Mouse (Mus musculus) C2C12 (cell line): ENCODE results near the gene Fosb. TPM values are rescaled to one million over a fixed set of nuclear protein-coding genes. Genes with fewer than 3 reads are reported as not detected.
A peak's percentile ranks its signal among the peaks of the same experiment; 100 is the strongest.

Source experiments
- H3K27me3 ChIP-seq: one replicate; pipeline ENCODE4 v1.6.1; 2011; ENCODE audit not compliant: control insufficient read depth, insufficient read depth, insufficient read length
- H3K36me3 ChIP-seq: one replicate; pipeline ENCODE4 v1.6.1; 2011; ENCODE audit not compliant: control insufficient read depth, insufficient read depth
- H3K4me3 ChIP-seq: one replicate; pipeline ENCODE4 v1.5.1; 2011; ENCODE audit warnings: mild to moderate bottlenecking, control low read depth; ENCODE audit not compliant: poor library complexity, insufficient read depth, severe bottlenecking
- H3K79me2 ChIP-seq: one replicate; pipeline ENCODE4 v1.6.1; 2011; ENCODE audit not compliant: control insufficient read depth, insufficient read depth
- H3K79me3 ChIP-seq: one replicate; pipeline ENCODE4 v1.6.1; 2011; ENCODE audit warnings: low read depth, control low read depth
- H3ac ChIP-seq: one replicate; pipeline ENCODE3; 2011; ENCODE audit warnings: low read depth; ENCODE audit not compliant: control insufficient read depth, insufficient read length
- CEBPB ChIP-seq: IDR thresholded peaks from one replicate; pipeline ENCODE4 v1.6.1; 2011; ENCODE audit warnings: low read depth, mild to moderate bottlenecking, control low read depth, moderate library complexity
- CTCF ChIP-seq: IDR thresholded peaks from one replicate; pipeline ENCODE4 v1.5.1; 2011; ENCODE audit not compliant: control insufficient read depth, insufficient read depth, insufficient read length
- FOSL1 ChIP-seq: IDR thresholded peaks from one replicate; pipeline ENCODE4 v1.8.0; 2011; ENCODE audit warnings: mild to moderate bottlenecking, low read length; ENCODE audit not compliant: poor library complexity, insufficient read depth, severe bottlenecking
- MAX ChIP-seq: IDR thresholded peaks from one replicate; pipeline ENCODE4 v1.6.1; 2011; ENCODE audit warnings: mild to moderate bottlenecking, control low read depth
- MYOD1 ChIP-seq: IDR thresholded peaks from one replicate; pipeline ENCODE4 v1.6.1; 2011; ENCODE audit warnings: low read depth; ENCODE audit not compliant: control insufficient read depth, insufficient read length
- MYOG ChIP-seq: IDR thresholded peaks from one replicate; pipeline ENCODE4 v1.6.1; 2011; ENCODE audit not compliant: control insufficient read depth, insufficient read length; ENCODE audit errors: extremely low read depth
- USF1 ChIP-seq: IDR thresholded peaks from one replicate; pipeline ENCODE4 v1.6.1; 2011; ENCODE audit warnings: low read depth, mild to moderate bottlenecking, control low read depth, moderate library complexity
- long read RNA-seq, 2 experiments: library from polyadenylated mRNA; unstranded; transcript quantifications; one replicate each; pipeline ENCODE4 v2.0.0; 2019 to 2020
- polyA plus RNA-seq: library from polyadenylated mRNA; unstranded; fragments of >200 nt; fragmentation: generic; extraction: Trizol; gene quantifications from one replicate; pipeline ENCODE4 v1.2.1, GENCODE M21; 2012; ENCODE audit warnings: missing spikeins

Fosb gene
- 1.4 TPM for polyA plus RNA-seq
- long read RNA-seq, experiment 1, result 0 reads
- long read RNA-seq, experiment 2, partial matches to known transcripts, result 0 of 1 reads
- long read RNA-seq, experiment 2, other reads (novel, unspliced or antisense), result 0 of 1 reads

DNA sequence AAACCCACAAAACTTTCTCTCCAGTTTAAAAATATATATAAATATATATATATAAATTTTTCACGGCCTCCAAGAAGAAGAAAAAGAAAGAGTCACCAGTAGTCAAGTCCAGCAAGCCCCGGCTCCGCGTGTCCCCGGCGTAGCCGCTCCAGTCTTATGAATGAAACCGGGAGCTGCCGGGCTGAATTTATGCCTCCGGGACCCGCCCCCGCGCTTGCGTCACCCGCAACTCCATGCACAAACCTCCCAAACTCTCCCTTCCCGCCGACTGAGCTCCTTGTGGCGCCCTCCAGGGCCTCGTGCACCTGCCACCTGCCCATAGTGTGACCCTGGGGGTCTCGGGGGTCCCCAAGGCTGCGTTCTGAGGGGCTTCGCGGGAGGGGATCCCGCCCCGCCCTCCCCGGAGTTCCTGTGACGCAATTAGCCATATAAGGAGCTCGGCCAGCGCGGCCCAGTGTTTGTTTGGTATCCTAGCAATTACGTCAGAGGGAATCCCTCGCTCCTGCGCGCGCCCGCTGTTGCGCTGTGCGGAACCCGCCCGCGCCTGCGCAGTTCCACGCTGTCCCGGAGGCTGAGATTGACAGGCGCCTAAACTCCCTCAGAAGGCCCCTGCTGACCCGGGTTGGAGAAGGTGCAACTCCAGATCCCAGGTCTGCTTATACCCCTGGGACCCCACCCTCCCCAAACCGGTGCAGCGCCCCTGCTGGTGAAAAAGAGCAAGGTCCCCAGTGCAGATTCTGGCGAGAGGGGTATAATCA is at the start of gene Fosb:
Gene Fosb (minus strand): TSS at position 168 of the 758 bp plus-strand sequence.
- Histone ChIP-seq H3K79me3 (no peaks in the 10 kb centered on the region), H3K36me3 (no peaks in the 10 kb centered on the region), H3K27me3 (no peaks in the 10 kb centered on the region), H3ac (peak within 1 kb of the TSS; percentile 62), H3K4me3 (peak within 1 kb of the TSS; percentile 42), H3K79me2 (no peaks in the 10 kb centered on the region)
- TF ChIP-seq FOSL1 (no peak), CTCF (no peak), MYOG (no peak), CEBPB (no peak), USF1 (no peak), MAX (no peak), MYOD1 (no peak)

DNA sequence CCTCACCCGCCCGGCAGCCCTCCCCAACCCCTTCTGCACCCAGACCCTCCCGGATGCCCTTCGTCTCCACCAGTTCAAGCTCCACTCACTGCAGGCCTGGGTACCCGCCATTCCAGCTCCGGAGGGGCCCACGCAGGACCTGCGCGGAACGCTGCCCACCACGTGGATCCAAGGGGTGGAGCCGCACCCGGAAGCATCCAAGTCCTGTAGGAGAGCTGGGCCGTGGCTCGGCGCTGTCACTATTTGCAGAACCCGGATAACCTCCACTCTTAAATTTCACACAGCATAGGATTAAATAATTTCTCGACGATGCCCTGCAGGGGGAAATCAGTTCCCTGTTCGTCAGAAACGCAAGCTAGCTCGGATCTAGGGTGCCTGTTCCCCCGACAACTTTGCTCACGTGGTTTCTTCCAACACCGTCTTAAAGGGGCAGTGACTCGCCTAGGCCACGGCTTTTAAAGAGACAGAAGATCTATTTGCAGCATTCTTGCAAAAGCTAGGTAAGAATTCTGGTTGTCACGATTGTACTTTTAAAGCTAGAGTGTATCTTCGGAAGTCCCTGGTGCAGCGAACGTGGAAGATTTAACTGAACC is 49.5 kb upstream of the Fosb start, which contains the start of the genes Cd3eap and Ppp1r13l:
Gene Cd3eap (minus strand): TSS at position 185 of the 593 bp plus-strand sequence.
Gene Ppp1r13l (plus strand): TSS at position 451 of the 593 bp plus-strand sequence.
- Histone ChIP-seq H3K79me3 (peaks cover 15% of the 10 kb centered on the region), H3ac (peak within 1 kb of the TSS; percentile 75), H3K4me3 (peak within 1 kb of the TSS; percentile 61), H3K27me3 (no peaks in the 10 kb centered on the region), H3K79me2 (peaks cover 44% of the 10 kb centered on the region), H3K36me3 (peaks cover 9% of the 10 kb centered on the region)
- peak; percentile 80 for TF ChIP-seq USF1
- TF ChIP-seq CTCF, result no peak
- peak; percentile 95 for TF ChIP-seq MAX
- no peak for TF ChIP-seq MYOG

GRCm38 (mm10) chr7:19358634-19359033 is 48.8 kb upstream of the Fosb start:
- H3K4me3 ChIP-seq, result peak overlapping the region; percentile 61
- H3K36me3 ChIP-seq, result peaks cover 9% of the 10 kb centered on the region
- H3K27me3 ChIP-seq, result no peaks in the 10 kb centered on the region
- peaks cover 44% of the 10 kb centered on the region for H3K79me2 ChIP-seq
- H3K79me3 ChIP-seq, result peaks cover 15% of the 10 kb centered on the region
- H3ac ChIP-seq, result peak overlapping the region; percentile 31
- TF ChIP-seq FOSL1 (no peak), CTCF (no peak), USF1 (no peak), MYOG (no peak), CEBPB (no peak), MYOD1 (no peak), MAX (no peak)

DNA sequence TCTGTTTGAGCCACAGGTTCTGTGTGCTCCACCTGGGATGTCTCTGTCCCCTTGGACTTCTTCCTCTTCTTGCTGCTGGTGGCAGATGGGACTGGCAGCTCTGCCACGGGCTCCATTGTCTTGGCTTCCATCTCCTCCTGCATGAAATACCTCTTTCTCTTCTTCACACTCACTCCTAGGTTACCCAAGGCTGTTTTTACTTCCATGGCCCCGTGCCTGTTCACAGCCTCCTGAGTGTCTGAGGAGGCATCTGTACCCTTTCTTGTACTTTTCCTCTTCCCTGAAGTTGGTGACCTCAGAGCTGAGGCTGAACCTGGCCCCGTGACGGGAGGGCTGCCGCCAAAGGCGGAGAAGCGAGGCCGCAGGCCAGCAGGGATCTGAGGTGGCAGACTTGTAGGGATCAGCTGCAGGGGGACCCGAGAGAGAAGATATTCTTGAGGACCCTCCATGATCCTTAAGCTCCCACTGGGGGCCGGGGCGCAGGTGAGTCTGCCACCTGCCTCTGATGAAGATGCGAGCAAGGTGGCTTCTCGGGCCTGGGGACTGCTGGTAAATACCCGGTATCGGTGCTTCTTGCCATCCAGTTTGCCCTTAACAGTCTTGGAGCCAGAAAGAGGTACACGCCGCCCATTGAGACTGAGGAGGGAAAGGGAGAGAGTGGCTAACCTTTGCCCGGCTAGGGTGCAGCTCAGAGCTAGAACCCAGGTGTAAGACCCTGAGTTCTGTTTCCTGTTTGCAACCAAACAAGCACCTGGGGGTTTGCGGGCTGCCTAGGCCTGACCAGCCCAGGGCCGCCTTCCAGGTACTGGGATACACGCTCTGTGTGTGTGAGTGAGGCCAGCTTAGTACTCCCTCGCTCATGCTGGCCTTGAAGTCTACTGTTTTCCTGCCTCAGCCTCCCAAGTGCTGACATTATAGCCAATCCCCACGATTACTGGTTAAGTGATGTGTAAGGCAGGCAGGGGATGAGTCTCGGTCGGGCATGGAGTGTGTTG is 47.8 kb upstream of the Fosb start:
- Histone ChIP-seq H3K79me2 (peaks cover 42% of the 10 kb centered on the region), H3K79me3 (peaks cover 15% of the 10 kb centered on the region), H3ac (peak overlapping the region; percentile 21), H3K27me3 (no peaks in the 10 kb centered on the region), H3K36me3 (peaks cover 11% of the 10 kb centered on the region), H3K4me3 (peak overlapping the region; percentile 61)
- TF ChIP-seq MYOD1, result no peak
- no peak for TF ChIP-seq USF1

- Histone ChIP-seq H3K27me3 (no peaks in the 10 kb centered on the region), H3ac (no peak overlapping the region), H3K4me3 (no peak overlapping the region), H3K79me2 (peaks cover 34% of the 10 kb centered on the region), H3K79me3 (peaks cover 15% of the 10 kb centered on the region), H3K36me3 (peaks cover 17% of the 10 kb centered on the region)
- TF ChIP-seq MAX, result no peak
Observed at GRCm38 (mm10) chr7:19356311-19356710, 46.5 kb upstream of the Fosb start.
